Mouse (Mus musculus): ENCODE data around the gene Aldh16a1.

GRCm38 (mm10) chr7:45134544-45135026 lies 19.8 kb downstream of the Aldh16a1 start:
- no peak for TF ChIP-seq POLR2A (IDR thresholded peaks at IDR 0.05; ENCODE audit: control insufficient read depth, low read depth, low read length)
- no peak for TF ChIP-seq CTCF (IDR thresholded peaks at IDR 0.05; ENCODE audit: control insufficient read depth, insufficient read depth, insufficient replicate concordance, low read depth, low read length)
